Mouse (Mus musculus) hindlimb bud, embryonic 11.5 days (tissue): Measurements from ENCODE around the gene Gdnf.

Experiments used
- DNase-seq: peaks from one replicate; pipeline ENCODE4 v3.0.0-alpha.2; 2012; ENCODE audit warnings: low read depth, low spot score; ENCODE audit errors: extremely low spot score

The Gdnf gene

DNA sequence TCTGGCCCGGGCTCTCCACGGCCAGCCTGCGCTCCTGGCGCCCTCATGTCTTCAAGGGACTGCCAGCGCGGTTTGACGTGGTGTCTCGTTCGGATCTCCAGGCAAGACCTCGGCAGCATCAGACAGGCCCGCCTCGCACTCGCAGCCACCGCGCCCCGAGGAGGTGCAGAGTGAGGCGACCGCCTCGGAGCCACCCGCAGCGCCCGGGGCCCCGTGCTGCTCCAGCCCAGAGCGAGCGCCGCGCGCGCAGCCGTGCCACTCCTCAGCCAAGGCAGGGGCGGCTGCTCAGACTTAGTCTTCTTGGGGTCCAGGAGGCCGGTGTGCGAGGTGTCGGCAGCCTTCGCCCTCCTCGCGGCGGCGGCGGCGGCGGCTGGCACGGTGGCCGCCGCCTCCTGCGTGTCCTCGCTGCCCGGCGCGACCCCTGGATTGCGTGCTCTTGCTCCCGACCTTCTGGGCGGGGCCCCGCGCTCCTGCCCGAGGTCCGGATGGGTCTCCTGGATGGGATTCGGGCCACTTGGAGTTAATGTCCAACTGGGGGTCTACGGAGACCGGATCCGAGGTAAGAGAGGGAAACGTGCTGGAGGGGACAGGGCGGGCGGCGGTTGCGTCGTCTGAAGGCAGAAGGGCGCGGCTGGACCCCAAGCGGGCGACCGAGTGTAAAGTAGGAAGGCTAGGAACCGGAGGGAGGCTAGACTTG is at the start of gene Gdnf:
Gdnf (plus strand) TSS at position 291 of the 697 bp plus-strand sequence.
- no peak for DNase-seq

DNA sequence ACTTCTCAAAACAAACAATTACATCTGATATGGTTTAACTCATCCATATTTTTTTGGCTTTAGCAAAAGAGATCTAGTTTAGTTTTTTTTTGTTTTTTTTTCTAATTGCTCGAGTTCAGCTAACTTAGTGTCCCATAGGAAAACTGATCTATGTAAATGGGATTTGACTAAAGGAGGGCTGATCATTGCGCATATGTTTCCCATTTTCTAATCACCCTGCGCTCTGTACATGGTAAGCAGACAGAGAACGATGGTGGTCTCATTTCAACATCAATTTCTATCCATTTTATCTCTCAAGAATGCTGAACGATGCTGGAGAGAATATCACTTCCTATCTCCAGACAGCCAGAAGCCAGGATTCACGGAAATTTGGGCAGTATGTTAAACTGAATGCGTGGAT is 43.5 kb upstream of the Gdnf start:
- no peak for DNase-seq

DNA sequence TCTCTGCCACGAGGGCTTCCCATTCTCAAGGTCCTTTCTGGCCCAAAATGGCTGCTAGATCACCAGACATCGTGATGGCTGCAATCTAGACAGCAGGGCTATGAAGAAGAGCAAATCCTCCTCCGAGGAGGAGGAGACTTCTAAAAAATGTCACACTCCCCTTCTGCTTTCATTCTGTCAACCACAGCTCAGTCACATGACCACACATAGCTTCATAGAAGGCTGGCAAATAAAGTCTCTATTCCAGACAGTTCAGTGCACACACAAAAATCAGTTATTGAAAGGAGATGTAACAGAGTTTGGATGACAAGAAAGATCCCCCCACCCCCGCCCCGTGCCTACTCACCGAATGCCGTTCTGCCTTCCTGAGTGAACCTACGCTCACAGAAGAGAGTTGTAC is 37.7 kb upstream of the Gdnf start:
- no peak for DNase-seq

DNA sequence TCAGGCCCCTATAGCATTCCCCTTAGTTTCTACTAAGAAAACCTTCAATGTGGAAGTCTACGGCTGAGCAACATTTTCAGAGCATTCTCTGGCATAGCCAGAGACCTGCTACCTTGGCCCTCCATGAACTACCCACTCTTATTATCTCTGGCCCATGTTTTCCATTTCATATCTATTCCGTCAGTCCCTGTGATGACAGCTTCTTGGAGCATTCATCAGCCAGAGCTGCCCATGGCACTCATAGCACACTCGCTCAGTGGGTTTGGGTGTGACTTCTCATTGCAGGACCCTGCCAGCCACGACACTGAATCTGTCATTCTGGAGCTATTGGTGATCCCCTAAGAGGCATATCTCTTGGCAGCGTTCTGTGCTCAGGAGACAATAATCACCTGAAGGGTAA is 29.1 kb upstream of the Gdnf start:
- DNase-seq, result no peak

DNA sequence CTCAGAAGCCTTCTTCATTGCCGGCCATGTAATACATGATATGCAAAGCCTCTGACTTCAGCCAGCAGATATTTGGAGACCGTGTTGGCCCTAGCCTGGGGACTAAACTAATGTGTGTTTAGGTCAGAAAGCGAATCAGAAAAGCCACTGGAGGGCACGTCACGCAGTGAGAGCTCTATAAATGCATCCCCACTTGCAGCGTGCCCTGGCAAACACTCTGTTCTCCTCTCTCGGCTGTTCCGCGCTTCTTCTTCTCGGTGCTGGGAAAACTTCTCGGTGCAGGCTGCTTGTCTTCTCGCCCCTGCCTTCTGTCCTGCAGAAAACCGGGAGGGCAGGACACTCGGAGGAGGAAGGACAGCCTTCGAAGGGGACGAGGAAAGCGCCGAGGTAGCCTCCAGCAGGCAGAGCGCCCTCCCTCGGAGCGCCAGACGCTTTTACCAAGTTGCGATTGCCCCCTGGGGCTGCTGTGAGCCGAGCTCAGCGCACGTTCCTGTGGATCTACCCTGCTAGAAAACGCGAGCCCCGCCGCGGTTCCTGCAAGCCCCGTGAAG is 730 bp upstream of the Gdnf start:
- DNase-seq, result no peak

DNA sequence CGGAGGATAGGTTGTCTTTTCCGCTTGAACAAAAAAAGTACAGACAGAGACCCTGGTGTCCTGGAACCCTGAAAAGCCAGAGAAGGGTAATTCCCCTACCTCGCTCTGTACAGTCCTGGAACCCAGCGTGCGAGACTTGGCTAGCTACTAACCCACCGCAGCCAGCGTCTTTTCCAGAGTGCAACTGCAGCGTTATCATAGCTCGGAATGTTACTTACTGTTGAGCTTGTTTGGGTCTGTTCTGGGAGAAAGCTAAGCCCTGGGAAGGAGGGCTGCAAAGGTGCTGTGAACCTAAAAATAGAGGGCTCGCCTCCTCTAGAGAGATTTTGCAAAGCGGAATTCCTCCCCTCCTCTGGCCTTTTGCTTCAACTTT is 593 bp downstream of the Gdnf start:
- DNase-seq, result no peak

DNA sequence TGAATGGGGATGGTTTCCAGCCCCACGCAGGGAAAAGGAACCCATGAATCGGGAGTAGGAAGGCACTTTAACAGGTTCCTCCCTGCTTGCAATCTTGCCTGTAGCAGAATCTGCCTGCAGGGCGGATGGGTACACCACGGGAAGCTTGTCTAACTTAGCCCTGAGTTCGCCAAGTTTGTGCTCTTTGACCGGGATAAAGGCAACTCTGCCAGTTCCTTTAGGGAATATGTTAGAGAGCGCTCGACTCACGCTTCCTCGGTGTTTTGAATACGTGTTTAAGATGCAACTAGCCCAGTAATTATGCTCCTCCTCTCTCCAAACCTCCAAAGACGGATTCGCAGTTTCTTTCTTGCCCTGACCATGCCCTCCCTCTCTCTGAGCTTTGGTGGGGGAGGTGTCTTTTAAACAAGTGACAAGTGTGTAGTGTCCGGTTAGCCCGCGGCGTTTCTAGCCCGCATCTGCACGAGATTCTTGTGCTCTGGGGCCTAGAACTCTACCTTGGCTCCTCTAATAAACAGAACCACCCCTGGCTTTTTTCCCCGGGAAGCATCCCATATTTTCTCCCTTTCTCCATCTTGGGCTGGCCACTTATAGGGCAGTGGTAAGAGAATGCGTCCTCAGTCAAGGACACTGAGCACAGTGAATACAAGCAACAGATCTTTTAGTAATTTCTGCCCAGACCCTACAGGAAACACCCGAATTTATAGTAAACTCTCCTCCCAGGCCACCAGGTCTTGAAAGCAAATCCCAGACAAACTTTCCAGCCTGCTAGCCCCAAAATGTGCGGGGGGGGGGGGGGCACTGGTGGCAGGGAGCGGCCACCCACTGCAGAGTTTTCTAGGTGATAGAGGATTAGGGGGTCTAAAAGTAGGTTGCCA is 1.4 kb downstream of the Gdnf start:
- DNase-seq, result no peak

DNA sequence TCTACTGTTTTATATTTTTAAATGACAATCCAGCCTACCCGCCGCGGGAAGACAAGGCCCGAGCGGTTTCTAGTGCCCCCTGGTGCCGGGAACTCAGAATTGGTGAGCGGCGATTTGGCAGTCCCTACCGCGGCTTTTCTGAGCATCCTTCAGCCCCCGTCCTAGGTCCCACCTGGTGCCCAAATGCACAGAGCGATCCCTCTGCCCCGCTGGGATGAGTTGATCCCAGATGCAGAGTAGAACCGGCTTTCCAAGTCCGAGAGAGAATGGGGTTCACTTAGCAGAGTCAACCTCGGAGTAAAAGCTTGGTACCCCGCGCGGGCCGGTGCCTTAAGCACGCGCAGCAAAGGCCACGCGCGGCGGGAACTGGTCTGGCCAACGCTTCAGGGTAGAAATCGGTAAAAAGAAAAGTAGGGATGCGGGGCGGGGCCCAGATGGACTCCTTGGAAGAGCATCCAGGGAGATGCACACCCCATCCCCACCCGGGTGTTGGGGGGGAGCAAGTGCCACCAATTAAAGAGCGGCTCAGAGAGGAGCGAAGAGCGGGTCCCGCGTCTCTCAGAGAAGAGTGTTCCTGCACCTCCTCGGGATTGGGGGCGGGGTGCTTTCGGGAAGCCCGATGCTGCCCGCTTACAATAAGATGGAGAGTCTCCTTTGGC is 2.4 kb downstream of the Gdnf start:
- DNase-seq, result no peak

DNA sequence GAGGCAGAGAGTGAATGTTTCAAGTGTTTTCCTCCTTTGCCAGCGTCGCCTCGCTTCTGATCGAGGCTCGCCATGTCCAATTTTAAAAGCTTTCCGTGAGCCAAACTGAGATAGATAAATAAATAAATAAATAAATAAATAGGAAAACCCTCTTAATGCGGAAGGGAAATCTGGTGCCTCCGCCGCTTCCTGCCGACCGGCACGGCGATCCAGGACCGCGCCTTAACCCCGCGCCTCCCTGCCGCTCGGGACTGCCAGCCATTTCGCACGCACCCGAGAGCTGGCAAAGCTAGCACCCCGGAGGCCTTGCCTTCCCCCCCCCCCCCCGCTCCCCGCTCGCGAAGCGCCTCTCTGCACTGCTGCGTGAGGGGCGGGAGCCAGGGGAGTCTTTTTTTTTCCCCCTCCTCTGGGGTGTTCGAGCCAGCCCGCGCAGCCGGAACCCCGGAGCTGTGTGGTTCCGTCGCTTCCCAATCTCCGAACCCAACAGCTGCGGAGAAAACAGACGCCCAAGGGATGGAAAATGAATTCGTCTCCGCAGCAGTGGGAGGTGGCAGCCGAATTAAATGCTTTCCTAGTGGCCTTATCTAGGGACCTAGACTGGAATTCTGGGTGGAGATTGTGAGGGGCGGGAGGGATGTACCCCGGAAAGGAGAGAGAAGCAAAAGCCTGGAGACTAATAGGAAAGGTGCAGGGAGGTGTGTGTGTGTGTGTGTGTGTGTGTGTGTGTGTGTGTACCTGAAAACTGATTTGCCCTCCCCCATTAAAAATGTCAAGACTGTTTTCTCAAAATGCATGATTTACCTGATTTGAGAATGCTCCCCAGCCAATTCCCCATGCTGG is 3.1 kb downstream of the Gdnf start:
- no peak for DNase-seq

DNA sequence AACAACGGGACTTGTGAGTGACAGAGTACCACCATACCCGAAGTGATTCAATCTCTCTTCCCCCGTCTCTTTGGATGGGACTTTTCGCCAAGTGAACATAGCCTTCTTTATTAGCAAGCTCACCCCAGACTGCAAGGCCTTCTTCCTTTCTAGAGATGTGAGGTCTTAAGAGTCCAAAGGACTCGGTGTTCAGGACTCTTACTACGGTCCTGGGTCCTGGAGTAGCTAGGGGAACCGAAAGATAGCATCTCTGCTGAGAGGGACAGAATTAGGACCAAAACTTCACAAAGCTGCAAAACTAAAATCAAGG is 3.7 kb downstream of the Gdnf start:
- no peak for DNase-seq

DNA sequence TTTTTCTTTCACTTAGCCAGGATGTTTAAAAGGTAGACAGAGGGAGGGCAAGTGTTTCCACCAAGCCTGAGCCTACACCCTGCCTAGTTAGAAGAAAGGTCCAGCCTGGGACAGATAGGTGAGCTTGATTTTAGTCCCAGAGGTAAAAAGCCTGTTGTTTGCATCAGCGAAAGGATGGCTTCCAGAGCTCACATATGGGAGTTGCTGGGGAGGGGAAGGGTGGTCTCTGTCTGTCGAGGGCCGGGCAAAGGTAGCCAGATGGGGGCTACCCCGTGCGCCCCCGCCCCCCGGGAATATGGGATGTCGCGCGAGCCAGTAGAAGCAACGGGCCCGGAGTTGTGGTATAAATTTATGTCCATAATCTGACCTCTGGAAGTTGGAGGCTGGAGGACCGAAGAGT is 4.3 kb downstream of the Gdnf start:
- no peak for DNase-seq

DNA sequence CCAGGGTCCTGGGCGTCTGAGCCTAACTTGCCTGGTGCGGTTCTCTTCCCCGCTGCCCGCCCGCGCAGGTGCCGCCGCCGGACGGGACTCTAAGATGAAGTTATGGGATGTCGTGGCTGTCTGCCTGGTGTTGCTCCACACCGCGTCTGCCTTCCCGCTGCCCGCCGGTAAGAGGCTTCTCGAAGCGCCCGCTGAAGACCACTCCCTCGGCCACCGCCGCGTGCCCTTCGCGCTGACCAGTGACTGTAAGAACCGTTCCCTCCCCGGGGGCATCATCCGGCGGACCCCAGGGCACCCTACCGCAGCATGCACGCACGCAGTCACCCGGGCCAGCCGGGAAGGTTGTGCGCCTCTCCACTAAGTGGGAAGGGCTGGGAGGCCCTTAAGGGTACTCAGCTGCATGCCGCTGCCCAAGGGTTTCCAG is 4.9 kb downstream of the Gdnf start:
- no peak for DNase-seq

DNA sequence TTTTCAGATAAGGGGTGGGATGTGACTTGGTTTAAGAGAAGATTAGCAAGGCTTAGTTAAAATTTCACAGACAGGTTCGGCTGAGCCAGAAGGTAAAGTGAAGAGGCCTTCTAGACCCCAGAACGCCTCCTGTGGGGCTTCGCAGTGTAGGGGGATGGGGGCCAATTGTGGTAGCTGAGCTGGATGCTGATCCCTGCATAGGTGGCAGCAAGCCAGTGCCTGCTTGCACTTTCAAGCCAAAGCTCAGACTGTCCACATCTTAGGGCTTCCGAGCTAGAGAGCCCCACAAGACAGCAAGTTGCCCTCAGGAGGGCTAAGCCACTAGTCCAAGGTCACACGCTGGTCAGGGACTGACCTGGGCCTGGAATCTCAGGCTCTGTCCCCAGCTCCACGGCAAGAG is 13.2 kb downstream of the Gdnf start:
- no peak for DNase-seq

DNA sequence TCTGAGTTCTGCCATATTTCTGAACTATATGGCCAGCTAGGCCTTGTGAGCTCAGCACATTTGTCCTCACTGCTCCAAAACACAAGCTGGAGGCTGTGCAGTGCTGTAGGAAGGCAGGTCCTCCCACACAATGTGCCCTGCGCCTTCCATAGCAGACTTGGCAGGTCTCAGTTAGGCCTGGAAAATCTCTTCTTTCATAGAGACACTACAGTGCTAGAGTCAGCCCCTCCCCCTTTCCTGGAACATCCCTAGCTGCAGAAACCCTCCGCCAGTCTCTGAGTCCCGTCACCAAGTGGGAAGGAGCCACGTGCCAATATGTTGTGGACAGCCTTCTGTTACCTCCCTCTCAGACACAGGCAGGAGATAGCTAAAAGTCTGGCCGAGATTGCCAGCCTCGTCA is 14.9 kb downstream of the Gdnf start:
- DNase-seq, result no peak

DNA sequence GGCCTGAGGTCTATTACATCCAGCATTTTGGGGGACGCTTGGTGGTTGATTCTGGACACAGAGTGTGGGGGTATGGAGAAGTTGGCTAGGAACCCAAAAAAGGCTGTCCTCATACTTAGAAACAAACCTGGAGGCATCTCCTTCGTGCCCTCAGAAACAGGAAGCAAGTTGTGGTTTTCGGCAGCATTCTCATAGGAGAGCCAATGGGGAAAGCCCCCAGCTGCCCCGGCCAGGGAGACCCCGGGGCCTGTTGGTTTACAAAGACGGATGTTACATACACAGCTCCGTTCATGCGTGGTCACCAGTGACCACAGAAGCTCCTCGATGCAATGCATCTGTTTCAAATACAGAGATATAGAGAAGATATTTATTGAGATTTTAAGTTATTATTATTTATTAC is 24.8 kb downstream of the Gdnf start:
- no peak for DNase-seq

DNA sequence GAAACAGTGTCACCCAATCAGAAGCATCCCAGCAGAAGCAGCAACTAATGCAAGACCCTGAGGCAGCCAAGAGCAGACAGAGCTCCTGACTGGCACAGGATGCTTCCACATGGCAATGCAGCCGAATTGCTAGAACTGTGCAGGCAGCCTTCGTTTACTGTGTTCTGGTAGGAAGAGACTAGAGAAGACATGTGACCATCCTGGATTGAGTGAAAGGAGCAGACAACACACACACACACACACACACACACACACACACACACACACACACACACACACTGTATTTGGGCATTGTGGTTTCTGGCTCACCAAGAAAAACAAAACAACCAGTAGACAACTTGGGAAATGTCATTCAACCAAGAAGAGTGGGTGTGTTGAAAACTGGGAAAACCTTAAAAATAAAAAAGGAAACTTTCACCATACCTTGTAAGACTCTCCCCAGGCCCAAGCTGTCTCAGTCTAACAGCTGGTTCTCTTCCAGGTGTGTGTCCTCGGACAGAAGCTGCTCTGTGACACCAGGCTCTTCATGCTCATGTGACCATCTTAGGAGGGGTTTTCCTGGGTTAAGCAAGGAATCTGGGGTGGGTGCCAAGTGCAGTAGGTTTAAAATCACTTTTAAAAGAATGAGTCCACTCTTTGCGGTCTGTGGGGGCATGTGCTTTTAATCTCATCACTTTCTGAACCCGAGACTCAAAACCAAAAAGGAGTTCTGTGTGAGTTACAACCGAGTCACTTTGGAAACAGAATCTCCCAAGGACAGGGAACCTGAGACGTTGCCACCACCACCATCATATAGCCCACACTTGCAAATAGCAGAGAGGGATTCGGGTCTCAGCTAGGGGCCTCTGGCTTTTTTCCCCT is 27.6 kb downstream of the Gdnf start:
- DNase-seq, result no peak

DNA sequence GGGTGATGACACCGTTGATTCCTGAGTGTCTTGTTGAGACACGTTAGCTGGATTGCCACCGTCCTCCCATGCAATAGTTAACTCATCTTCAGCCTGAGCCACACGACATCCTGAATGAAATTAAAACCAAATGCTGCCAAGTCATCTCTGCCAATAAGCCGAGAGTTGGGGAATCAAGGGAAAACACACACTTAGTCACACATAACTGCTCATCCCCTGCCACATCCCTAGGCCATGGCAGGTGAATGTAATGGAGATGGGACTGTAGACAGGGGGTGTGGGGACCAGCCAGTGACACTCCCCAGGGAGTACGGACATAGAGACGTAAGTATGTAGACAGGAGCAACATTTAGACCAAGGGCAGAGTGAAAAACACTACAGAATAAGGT is 28.3 kb downstream of the Gdnf start:
- DNase-seq, result no peak

DNA sequence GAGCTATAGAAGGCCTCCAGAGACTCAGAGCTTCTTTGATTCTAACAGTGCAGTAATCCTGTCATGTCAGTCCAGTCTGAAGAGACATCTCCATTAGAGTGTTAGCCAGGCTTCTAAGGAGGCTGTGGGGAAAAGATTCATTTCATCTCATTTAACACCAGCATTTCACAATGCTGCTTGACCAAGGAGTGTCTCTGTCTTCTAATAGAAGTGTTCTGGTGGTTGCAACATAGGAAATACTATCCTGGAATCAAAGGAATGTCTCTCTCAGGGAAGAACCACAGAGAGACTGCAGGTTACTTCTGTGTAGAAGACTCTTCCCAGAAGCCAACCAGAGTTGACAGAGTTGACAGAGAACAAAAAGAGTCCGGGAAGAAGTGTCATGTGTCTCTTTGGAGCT is 31.0 kb downstream of the Gdnf start:
- DNase-seq, result no peak

DNA sequence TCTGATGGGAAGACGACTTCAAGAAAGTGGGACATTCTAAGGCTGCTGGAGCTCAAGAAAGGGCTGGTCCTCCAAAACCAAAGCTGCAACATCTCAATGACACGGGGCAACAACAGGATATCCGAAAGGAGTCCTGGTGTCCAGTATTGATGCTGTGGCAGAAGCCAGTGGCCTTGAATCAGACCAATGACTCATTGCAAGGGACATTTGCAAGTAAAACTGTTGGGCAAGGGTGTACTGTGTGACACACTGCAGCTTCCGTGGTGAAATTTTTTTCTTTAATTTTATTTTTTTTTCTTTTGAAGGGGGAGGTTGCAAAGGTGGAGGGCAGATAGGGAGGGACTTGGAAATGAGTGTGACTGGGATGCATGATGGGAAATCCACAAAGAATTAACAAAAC is 31.8 kb downstream of the Gdnf start:
- no peak for DNase-seq

DNA sequence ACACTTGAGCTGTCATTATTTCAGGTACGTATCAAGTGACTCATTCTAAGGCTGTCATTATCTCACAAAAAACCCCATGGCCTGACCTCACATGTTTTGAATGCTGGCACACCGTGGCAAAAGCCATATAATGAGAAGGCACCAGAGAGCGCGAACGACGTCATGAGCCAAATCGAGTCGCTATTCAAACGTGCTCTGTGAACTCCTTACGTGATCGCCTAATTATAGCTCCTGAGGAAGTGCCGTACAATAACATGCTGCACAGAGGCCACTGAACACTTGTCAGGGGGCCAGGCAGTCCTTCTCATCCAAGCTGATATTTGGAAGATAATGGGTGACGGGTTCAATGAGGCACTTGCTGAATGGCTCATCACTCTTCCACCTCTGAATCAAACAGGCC is 46.8 kb downstream of the Gdnf start:
- no peak for DNase-seq
